Mouse (Mus musculus): ENCODE measurements at regions not wholly inside any gene's neighbourhood (a gene's known extent, or its start where the extent isn't known, plus 50 kb on each side); places are given as distances from the start of the nearest gene placed in this dataset.

DNA sequence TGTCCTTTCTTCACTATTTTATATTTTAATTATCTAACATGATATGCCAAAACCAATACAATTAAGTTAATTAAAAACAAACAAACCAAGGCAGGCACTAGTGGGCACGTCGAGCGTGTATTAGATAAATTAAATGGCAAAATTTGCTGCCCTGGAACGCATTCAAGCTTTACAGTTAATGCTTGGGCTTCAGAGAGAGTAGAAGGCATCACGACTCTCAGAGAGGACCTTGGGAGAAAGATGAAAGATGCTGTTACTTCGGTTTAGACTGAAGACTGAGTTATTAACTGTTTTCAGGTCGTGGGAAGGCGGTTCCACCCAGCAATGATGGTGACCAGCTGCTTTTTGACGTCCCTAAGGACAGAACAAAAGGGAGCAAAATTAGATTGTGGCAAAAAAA is 71.7 kb upstream of the Boc start:
- no peak for DNase-seq

DNA sequence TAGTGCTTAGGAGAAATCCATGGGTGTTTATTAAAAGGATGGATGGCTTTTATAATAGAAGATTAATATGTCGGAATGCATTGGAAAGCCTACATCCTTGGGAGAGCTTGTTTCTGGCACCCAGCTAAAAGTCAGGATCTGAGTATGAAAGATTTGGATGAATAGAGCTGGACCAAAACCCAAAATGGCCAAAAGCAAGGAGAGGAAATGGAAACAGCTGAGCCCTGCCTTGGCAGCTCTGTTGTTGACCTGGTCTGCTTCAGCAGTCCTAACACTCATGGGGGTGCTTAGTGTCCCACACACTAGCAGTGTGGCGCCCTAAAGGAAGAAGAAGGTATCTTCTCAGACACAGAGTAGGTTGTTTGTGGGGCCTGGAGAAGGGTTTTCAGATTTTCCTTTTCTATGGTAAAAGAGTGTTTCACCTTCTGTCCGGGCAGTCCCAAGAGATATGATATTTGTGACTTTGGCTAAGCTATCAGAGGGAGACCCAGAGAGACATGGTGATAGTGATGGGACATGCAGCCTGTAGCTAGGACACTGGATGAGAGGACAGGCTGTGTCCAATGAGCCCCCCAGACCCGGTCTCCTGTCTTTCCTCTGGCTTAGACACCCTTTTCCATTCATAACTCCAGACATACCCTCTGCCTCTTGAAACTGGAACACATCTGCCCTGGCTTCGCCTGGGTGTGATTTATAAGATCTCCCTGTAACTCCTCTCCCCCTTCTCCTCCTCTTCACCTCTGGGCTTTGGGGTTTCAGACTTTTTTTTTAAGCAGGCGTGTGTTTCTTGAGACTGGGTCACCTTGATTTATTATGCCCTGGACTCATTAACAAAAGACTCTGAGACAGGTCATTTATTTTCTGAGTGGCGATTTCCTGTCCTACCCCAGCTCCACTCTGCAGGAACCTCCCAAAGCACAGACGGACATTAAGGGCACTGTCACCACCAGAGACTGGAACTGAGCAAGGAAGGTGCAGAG is 70.9 kb upstream of the Boc start:
- no peak for DNase-seq

DNA sequence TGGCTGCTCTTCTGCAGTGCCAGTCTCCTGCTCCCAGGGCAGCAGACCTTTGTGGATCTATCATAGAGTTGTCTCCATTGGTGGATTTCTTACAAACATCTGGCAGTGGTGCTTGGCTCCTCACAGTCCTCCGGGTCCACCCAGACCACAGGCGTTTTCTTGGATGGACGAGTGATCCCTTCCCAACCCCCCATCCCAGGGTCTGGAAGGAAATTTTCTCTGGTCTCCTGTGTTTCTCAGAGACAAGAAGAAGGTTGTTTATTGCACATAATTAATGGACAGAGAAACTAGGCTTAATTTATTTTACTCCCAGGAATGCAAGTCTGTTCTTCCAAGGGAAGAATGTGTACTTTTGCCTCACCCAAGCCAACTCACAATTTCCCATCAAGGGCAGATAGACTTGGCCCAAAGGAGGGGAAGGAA is 67.2 kb upstream of the Boc start:
- DNase-seq = no peak

DNA sequence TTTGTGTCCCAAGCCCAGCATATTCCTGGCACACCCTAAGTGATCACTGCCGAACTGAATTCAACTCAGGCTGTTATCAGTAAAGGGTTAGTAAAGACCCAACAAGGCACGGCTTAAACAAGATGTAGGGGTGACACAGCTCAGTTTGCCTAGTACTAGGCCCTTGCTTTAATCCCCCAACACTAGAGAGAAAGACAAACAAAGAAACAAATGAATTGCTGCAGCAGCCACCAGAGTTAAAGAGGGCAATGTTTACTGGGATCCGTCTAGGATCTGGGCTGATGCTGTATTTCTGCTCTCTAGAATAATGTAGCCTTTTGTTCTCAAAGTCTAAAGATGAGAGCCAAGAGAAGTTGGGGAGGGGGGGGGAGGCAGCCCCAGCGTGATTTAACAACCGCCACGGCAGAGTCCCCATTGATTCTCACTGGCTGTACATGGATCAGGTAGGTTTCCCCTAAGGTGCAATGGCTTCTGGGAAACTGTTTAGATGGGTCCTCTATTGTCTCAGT is 66.5 kb upstream of the Boc start:
- DNase-seq = no peak

DNA sequence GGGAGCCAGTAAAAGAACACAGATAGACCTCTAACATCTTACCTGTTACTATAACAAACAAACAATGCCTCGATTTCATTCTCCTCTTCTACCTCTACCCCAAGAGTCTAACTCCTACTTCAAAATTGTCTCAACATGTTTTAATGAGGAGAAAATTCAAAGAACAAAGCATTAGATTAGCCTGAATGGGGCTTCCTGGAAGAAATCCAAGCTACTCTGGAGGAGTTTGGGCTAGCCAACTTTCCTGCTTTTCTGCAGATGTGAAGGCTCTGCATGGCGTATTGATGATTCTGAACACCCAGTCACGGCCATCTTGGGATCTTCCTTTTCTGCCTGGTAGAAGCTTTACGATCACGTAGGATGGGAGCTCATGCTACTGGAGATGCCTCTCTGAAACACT is 62.9 kb upstream of the Boc start:
- no peak for DNase-seq

DNA sequence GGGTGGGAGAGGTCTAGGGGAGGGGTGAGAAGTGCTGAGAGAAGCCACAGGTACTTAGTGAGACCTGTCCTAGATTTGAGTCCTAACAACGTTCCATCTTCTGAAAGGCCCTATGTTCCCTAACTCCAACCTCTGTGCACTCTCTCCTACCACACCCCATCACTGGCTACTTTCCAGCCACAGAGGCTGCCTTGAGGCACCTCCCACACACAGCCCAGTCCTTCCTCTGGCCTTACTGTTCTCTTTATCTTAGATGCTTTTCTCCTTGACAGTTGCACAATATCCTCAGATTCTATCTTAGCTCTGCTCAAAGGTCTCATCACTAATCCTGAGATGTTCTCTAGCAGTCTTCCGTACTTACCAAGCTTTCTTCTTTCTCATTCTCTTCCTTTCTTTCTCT is 61.8 kb upstream of the Boc start:
- no peak for DNase-seq

DNA sequence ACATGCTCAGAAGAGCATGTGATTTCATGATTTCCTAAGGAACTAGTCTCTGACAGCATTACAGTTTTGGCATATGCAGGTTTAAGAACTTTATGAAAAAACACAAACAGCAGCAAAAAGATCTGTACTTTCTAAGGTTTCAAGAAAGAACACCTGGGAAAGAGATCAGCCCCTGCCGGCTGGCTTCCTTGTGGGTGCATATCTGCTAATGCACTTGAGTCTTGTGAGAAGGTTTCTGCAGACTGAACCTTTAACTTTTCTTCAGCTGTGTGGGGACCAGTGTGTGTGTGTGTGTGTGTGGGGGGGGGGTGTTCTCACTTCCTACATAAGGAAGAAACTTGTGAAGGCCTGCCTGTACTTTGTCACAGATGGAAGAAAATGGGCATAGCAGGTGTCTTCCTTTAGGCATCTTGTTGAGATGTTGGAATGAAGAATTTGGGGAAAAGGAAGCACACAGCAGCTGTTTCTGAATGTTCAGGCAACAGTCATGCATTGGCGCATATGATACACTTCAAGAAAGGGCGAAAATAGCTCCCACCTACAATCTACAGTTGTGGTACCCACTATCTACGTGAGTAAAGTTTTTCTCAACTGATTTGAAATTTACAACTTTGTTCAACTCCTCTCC is 60.9 kb upstream of the Boc start:
- no peak for DNase-seq

DNA sequence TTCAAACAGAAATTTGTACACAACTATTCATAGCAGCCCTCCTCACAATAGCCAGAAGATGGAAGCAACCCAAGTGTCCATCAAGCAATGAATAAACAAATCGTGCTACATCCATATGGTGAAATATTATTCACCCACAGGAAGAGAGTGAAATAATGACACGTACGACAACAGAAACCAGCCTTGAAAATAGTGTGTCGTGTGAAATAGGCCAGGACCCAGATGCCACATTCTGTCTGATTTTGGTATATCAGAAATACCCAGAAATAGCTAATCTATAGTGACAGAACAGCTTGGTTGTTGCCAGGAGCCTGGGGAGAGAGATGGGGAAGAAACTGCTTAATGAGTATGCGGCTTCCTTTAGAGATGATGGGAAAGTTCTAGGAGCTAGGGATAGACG is 58.3 kb upstream of the Boc start:
- no peak for DNase-seq

DNA sequence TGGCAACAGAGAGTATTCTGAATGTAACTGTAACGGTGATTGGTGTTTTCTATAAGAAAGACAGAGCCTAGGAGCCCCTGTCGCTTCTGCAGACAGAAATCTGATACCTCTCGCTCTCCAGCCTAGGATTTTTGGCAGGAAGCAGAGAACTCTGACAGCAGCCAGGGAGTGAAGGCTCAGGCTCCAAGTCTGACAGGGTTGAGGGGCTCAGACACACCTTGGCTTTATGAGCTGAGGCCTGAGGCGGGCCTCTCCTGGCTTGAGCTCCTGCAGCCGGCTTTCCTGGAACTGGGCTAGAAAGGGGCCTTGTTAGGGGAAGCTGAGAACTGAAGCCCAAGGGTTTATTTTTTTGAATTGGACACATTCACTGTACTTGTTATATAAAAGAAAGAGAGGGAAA is 57.7 kb upstream of the Boc start:
- DNase-seq = no peak

DNA sequence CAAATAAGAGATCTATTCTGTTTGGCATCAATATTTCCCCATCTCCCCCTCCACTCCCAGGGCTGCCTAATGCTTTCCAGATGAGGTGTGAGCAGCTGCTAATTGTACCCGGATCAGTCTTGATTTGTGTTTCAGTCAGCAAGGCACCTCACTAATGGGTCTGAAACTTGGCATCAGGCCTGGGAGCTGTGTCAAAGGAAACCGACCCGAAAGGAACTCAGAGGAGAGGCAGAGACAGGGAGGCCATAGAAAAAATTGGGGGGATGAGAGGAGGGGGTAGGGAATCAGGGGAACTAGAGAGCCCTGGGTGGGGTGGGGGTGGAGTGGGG is 57.1 kb upstream of the Boc start:
- peak; percentile 47 for DNase-seq

DNA sequence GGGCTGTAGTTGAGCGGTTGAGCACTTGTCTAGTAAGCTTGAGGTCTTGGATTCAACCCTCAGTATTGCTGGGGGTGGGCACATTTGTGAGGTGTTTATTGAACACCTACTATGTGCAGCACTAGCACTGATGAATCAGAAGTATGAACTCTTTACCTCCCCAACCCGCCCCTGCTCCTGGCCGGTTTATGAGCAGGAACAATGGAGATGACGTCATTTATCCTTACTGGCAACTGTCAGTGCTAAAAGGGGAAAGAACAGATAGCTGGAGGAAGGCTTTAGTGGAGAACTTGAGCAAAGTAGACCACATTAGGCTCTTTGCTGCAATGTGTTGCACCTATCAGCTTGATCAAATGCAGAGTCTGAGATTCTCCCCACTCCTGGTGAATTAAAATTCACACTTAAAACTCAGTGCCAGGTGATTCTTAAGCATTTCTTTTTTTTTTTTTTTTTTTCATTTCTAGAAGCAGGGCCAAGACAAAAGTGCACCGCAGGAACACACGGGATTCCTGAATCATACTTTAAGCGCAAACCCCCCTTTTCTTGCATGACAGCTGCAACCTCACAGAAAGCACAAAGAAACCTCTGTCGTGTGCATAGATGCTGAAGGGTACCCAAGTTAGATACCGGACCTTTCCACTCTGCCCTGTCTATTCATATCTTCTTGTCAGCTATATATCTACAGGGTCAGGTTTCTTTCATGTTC is 56.6 kb upstream of the Boc start:
- no peak for DNase-seq

DNA sequence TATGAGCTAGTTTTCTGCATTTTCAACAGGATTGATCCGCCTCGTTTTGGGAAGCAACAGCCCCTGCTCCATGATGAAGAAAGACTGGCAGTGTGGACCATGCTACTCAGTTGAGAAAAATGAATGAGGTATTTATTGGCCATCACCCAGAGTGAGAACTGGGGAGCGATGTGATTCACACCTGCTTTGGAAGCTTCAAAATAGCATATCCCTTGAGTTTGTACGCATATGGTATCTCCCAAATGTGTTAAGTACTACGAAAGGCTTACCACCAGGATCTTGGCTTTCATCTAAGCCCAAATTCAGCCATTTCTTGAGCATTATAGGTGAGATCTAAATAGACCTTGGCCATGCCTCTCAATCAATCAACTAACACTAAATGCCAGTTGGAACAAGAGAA is 55.5 kb upstream of the Boc start:
- DNase-seq = no peak

DNA sequence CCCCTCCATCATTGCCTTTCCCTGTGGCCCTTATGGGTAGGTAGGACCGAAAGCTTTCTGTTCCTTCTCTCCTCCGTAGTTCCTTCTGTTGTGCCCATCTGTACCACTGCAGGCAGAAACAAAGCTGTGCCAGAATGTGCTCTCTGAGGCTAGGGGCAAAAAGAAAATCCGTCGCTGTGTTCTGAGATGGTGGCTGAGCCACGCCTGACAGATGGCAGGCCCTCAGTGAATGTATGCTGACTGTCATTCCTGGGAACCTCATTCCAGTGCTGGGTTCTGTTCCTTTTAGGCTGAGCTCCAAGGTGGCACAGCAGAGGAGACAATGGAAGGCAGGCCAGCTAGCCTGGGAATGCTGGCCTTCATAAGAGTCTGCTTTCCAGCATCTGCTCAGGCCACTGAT is 54.0 kb upstream of the Boc start:
- DNase-seq = no peak

DNA sequence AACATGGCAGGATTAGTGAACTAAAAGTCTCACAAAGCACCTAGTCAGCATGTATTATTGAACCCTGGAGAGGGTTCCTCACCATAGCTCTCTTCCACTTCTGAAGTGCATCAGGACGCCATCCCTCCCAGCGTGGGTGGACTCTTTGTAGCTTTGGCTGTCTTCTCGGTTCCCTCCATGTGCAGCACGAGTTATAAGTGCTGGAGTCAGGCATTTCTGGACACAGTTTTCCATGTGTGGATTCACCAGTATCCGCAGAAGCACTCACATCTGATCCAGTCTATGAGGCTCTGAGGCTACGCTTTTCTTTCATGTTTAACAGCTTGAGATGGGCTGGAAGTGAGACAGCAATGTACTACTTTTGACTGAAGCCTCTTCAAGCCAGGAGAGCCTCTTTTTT is 52.8 kb upstream of the Boc start:
- no peak for DNase-seq

DNA sequence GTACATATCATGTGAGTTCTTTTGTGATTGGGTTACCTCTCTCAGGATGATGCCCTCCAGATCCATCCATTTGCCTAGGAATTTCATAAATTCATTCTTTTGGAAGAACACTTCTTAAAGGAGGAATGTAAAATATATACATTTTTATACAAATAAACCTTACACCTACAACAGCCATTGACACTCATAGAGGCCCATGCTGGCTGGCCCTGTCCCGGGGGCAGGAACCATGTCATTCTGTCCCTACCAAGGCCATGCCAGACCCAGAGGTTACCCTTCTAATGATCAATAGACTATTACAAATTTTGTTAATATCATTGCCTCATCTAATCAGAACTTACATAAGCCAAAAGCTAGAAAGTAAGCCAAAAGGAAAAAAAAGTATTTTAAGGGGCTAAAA is 49.9 kb upstream of the Boc start:
- no peak for DNase-seq

Data from right cerebral cortex, postnatal 4 days (tissue).